Mouse (Mus musculus) adrenal gland, adult 2 months (tissue): ENCODE measurements around the gene Fbxl20. TPM values are rescaled to one million over a fixed set of nuclear protein-coding genes. Genes with fewer than 3 reads are reported as not detected.
A peak's percentile ranks its signal among the peaks of the same experiment; 100 is the strongest.

ENCODE experiments used
- DNase-seq: peaks from one replicate; pipeline ENCODE4 v3.0.0; 2021
- polyA plus RNA-seq: library from polyadenylated mRNA; depleted of rRNA; stranded (reverse); fragments of >200 nt; gene quantifications from 2 replicates; pipeline ENCODE4 v1.2.3, GENCODE M21; 2012; rRNA removed
- total RNA-seq, 2 experiments: library from RNA; stranded (reverse); gene quantifications; 2 replicates each; pipeline ENCODE4 v1.2.3; 2021

Fbxl20 gene
- total and polyA plus RNA-seq, 3 experiments, result 22.4 to 36.2 (median 29.3) TPM

DNA sequence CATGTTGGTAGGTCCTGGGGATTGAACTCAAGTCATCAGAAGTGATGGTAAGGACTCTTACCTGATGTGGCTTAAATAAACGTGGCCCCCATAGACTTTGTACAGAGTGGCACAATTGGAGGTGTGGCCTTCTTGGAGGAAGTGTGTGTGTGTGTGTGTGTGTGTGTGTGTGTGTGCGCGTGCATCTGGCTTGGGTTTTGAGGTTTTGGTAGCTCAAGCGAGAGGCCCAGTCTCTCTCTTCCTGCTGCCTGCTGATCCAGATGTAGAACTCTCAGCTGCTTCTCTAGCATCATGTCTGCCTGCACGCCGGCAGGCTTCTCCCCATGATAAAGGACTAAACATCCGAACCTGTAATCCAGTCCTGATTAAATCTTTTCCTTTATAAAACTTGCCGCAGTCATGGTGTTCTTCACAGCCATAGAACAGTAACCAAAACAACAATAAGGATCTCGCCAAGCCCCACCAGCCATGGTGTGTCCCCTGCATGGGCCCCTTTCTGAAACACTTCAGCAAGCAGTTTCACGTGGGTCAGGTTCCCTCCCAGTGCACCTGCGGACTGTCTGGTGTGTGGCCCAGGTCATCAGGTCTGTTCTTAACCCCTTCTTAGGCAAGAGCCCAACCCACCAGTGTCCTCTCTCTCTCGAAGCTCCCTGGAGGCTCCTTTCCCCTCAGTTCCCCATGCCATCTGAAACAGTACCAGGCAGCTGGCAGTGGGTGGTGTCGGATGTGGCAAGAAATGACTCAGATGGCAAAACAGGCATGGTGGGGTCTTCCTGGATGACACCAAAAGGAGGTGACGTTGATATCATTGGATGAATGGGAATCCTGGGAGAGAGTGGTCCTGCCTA lies 100.3 kb downstream of the Fbxl20 start:
- DNase-seq, result no peak

DNA sequence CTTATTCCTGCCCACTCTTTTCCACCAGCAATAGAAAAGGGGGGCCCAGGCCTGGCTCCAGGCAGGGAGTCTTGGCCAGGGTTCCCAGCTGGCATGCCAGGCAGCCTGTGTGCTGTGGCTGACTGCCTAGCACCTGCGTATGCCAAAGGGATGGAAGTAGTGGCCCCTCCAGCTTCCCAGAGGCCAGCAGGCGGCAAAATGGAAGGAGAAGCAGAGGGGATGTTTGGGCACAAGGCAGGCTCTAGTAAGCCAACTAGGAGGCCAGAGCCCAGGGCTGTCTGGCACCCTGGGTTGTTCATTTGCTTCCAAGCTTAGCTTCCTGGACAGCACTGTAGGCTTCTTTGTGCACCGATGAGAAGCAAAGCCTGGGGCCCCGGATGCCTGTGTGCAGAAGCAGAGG lies 102.5 kb downstream of the Fbxl20 start:
- DNase-seq, result no peak

DNA sequence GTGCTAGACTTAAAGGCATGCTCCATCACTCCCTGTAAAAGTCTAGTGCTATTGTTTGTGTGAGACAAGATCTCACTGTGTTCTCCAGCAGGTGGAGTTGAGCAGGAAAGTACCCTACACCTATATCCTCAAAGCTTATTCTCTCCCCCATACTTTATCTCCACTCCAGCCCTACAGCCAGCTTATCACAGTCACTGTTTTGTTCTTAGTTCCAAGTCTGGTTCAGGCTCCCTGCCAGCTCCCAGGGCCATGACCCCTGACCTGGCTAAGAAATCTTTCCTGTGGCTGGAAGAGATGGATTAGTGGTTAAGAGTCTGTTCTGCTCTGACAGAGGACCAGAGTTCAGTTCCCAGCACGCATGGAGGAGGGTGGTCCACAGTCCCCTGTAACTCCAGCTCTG lies 103.7 kb downstream of the Fbxl20 start:
- DNase-seq, result peak; percentile 89

DNA sequence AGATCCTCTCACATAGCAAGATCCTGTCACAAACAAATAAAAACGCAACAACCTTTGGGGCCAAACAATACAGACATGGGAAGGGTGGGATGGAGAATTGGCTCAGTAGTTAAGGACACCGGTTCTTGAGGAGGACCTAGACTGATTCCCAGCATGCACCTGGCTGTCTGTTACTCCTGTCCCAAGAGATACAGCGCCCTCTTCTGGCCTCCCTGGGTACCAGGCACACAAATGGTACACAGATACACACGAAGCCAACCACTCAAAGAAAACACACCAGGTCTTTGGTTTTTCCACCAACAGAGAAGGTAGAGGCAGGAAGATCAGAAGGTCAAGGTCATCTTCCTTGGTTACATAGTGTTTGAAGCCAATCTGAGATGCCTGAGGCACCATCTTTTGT lies 104.6 kb downstream of the Fbxl20 start:
- DNase-seq, result no peak

DNA sequence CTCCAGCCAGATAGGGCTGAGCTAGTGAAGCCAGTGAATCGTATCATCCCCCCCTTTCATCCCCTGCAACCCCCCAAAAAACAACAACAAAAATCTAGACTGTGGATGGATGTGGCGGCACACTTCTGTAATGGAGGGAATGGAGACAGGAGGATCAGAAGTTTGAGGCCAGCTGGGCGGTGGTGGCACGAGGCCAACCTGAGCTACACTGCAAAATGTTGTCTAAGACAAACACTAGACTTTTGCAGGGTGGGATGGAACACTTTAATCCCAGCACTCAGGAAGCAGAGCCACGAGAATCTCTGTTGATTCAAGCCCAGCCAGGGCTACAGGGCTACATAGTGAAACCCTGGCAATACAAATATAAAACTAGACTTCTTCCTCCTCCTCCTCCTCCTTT lies 106.1 kb downstream of the Fbxl20 start:
- no peak for DNase-seq

DNA sequence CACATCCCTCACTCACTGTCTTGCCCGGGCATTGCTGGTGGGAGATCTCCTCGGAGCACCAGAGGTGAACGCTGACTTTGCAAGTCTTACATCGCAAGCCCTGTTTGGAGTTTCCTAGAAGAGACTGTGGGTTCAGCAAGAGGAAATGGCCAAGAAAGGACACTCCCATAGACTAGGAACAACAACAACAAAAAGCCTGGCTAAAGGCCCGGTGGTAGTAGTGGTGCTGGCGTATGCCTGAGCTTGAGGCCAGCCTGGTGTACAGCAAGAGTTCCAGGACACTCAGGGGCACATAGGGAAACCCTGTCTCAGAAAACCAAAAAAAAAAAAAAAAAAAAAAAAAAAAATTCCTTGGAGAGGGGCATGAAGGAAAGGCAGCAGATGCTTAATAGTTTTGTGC lies 107.5 kb downstream of the Fbxl20 start:
- DNase-seq, result no peak

DNA sequence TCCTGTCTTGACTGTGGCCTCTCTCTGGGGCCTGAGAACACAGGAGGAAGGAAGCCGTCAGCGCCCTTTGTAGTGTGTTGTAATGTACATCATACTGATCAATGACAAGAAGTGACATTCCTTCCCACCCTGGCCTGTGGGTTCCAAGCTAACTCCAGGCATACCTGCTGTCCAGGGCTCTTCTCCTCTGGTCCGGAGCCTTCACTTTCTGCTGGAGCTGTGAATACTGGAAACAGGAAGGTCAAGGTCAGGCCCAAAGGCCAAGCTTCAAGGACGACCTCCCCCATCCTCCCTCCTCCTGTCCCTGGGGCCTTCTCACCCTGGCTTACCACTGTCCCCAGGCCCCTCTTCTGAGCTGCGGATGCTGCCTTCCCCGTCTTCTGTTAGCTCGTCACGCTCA lies 109.2 kb downstream of the Fbxl20 start:
- DNase-seq, result no peak

DNA sequence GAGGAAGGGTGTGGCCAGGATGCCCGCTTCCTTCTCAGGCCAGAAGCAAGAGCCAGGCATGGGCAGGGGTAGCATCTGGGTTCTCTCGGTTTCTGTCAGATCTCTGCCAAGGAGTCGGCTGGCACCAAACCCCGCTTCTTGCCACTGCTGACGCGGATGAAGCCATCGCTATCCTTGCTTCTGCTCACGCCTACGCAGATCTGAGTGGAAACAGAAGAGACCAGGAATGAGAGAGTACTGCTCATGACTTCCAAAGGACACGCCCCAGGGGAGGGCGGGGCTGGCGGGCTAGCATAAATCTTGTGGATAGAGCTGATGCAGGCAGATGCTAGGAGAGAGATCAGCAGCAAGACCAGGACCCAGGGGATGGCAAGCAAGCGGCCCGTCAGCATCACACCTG lies 112.3 kb downstream of the Fbxl20 start:
- DNase-seq, result no peak

DNA sequence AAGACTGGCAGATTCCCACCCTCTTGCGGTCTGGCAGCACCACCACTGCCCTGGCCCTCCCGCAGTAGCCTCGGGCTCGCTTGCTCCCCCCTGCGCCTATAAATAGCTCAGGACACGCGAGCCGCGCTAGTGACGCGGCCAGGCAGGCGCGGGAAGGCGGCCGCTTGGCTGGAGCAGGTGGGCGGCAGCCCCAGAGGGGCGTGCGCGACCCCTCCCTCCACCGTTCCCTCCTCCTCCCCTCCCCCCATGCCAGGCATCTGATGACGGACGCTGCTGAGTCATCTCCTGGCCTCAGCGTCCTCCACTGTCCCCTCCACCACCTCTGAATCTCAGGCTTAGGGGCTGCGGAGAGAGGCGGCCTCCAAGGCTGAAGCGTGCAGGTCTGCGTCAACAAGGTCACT lies 114.2 kb downstream of the Fbxl20 start:
- peak; percentile 77 for DNase-seq

DNA sequence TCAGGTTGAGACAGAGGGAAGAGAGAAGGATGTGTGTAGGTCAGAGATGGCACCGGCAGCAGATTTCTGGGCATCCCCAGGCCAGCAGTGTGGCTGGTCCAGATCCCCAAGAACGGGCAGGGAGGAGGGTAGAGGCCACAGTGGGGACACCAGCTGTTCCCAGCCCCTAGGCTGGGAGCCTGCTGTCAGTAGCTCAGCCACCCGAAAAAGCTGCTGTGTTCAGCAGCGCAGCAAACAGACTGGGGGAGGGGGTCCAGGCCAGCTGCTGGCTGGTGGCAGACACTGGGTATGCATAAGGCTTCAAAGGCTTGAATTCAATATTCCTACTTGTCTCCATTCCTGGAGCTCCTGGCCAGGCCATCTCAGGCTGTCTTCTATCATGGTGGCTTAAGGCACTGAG lies 115.4 kb downstream of the Fbxl20 start:
- DNase-seq, result no peak

DNA sequence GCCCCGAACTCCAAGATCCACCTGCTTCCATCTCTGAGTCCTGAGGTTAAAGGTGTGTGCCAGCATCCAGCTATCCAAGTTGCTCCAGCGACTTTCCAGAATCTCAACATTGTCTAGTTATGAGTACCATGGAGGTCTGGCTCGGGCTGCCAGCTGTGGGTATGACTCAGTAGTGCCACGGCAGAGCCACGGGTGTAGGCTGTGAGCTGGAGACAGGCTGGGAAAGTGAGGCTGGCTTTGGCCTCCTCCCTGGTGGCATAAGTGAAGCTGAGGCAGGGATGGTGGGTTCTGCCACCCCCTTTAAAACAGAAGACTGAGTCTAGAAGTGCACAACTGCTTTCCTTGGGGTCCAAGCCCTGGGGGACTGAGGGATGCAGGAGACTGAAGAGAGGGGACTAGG lies 116.1 kb downstream of the Fbxl20 start:
- DNase-seq, result no peak

Other genes with a start within 250 kb of the Fbxl20 start
- gene Plxdc1, start 164.0 kb downstream of the Fbxl20 start, total RNA-seq, result 10 to 100 TPM; 17.5 to 22.2 TPM
- gene Plxdc1, start 164.0 kb downstream of the Fbxl20 start, polyA plus RNA-seq, result 11.0 and 13.7 TPM in 2 replicates
- 1 to 10 TPM in 1 of 2 experiments, under 1 TPM in 1; 0.29 to 1.2 TPM for gene Arl5c, start 154.2 kb downstream of the Fbxl20 start, total RNA-seq
- gene Arl5c, start 154.2 kb downstream of the Fbxl20 start, polyA plus RNA-seq, result 0.43 and 0.87 TPM in 2 replicates
- 1 to 10 TPM; 6.9 to 9.6 TPM for gene Cacnb1, start 127.4 kb downstream of the Fbxl20 start, total RNA-seq
- 14.4 and 14.5 TPM in 2 replicates for gene Cacnb1, start 127.4 kb downstream of the Fbxl20 start, polyA plus RNA-seq
- 1,000 to 10,000 TPM; 1,223 to 1,284 TPM for gene Rpl19, start 123.7 kb downstream of the Fbxl20 start, total RNA-seq
- gene Rpl19, start 123.7 kb downstream of the Fbxl20 start, polyA plus RNA-seq, result 128 and 129 TPM in 2 replicates
- 1 to 10 TPM; 3.6 to 4.0 TPM for gene Stac2, start 96.9 kb downstream of the Fbxl20 start, total RNA-seq
- gene Stac2, start 96.9 kb downstream of the Fbxl20 start, polyA plus RNA-seq, result 0.71 and 0.83 TPM in 2 replicates
- gene Med1, start 42.9 kb upstream of the Fbxl20 start, total RNA-seq, result 10 to 100 TPM; 51.9 to 70.1 TPM
- gene Med1, start 42.9 kb upstream of the Fbxl20 start, polyA plus RNA-seq, result 9.3 and 17.5 TPM in 2 replicates
- 10 to 100 TPM; 33.0 to 52.8 TPM for gene Cdk12, start 52.7 kb upstream of the Fbxl20 start, total RNA-seq
- gene Cdk12, start 52.7 kb upstream of the Fbxl20 start, polyA plus RNA-seq, result 7.4 and 8.3 TPM in 2 replicates
- gene Neurod2, start 179.2 kb upstream of the Fbxl20 start, total RNA-seq, result not detected
- not detected in 2 replicates for gene Neurod2, start 179.2 kb upstream of the Fbxl20 start, polyA plus RNA-seq
- gene Ppp1r1b, start 198.0 kb upstream of the Fbxl20 start, total RNA-seq, result under 1 TPM; 0.17 to 0.55 TPM
- 0.22 and 0.37 TPM in 2 replicates for gene Ppp1r1b, start 198.0 kb upstream of the Fbxl20 start, polyA plus RNA-seq
- 10 to 100 TPM; 20.8 to 23.5 TPM for gene Stard3, start 208.0 kb upstream of the Fbxl20 start, total RNA-seq
- 65.3 and 67.8 TPM in 2 replicates for gene Stard3, start 208.0 kb upstream of the Fbxl20 start, polyA plus RNA-seq
- under 1 TPM; 0.31 to 0.32 TPM for gene Tcap, start 233.4 kb upstream of the Fbxl20 start, total RNA-seq
- 0.46 and 0.54 TPM in 2 replicates for gene Tcap, start 233.4 kb upstream of the Fbxl20 start, polyA plus RNA-seq
- 100 to 1,000 TPM; 314 to 601 TPM for gene Pnmt, start 236.0 kb upstream of the Fbxl20 start, total RNA-seq
- gene Pnmt, start 236.0 kb upstream of the Fbxl20 start, polyA plus RNA-seq, result 379 and 598 TPM in 2 replicates